Mouse (Mus musculus): Measurements from ENCODE around the gene Gm10961.

DNA sequence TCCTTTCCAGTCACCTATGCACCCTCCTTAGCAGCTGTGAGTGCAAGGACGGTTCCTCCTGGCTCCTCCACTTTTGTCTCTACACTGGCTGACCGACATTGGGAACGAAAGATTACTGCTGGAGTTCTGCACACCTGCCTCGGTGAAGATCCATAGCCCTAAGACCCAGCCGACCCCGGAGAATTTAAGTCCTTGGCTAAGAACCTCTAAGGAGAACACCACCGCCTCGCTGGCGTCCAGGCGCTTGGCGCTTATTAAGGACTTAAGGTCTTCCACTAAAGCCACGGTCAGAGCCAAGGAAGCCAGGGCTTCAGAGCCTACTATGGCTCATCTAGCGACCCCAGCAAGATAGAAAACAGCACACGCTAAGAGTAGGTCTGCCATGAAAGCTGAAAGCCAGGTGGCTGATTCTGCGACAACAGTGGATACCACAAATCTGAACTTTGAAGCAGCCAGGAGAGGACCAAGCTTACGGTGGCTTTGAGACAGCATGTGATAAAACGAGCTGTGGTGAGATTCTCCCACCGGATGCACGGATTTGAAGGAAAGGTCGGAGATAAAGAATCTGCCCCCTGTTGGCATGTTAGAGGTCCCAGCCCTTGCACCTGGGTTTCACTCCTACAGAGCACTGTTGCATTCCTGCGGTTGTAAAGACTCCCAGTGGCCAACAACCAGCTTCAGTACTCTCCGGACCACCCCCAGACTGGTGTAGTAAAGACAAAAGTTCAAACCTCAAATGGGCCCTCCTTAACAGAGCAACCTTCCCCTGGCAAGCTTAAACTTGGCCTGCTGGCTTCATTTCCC is 33.3 kb upstream of the Gm10961 start:
- TF ChIP-seq CTCF (conservative IDR thresholded peaks at IDR 0.05; ENCODE audit: insufficient read depth, insufficient read length, low read depth, low read length) (no peak), POLR2A (IDR thresholded peaks at IDR 0.05; ENCODE audit: low read depth, low read length) (no peak)

Data from kidney, adult 2 months (tissue).